Mouse (Mus musculus): ENCODE results near the gene Htr2b. TPM values are rescaled to one million over a fixed set of nuclear protein-coding genes. Genes with fewer than 3 reads are reported as not detected.

The Htr2b gene
- polyA plus RNA-seq, 1 experiment from 2014 or later, result not detected

GRCm38 (mm10) chr1:86058856-86059769, 52.7 kb downstream of the Htr2b start:
- Histone ChIP-seq H3K36me3 (ENCODE audit: control insufficient read depth, insufficient read depth, low read length) (no peaks in the 10 kb centered on the region), H3K27ac (ENCODE audit: low read depth, low read length) (no peak overlapping the region), H3K4me2 (ENCODE audit: low read depth) (peak overlapping the region; percentile 44), H3K27me3 (ENCODE audit: control insufficient read depth, insufficient read depth, low read length) (no peaks in the 10 kb centered on the region), H3K9me3 (ENCODE audit: control insufficient read depth, low read length) (no peaks in the 10 kb centered on the region), H3K9ac (ENCODE audit: low read length) (peak overlapping the region; percentile 52), H3K4me3 (ENCODE audit: low read depth, low read length) (0 out of 2 replicates have a peak overlapping the region, but pooled peaks have one; percentile 23), H3K4me1 (ENCODE audit: control insufficient read depth, insufficient read depth, low read length) (no peaks in the 10 kb centered on the region)
- peak; percentile 82 for ATAC-seq (ENCODE audit: insufficient read depth, low FRiP score, low TSS enrichment)
- peak; percentile 93 for DNase-seq (ENCODE audit: low spot score)
- WGBS, result 14% methylated on average over 21 of the region's 21 CpGs

- H3K27ac ChIP-seq (ENCODE audit: low read depth, low read length), result no peak overlapping the region
- H3K4me1 ChIP-seq (ENCODE audit: control insufficient read depth, insufficient read depth, low read length), result no peaks in the 10 kb centered on the region
- ATAC-seq (ENCODE audit: insufficient read depth, low FRiP score, low TSS enrichment), result no peak
- 93% methylated on average over 4 of the region's 4 CpGs for whole genome bisulfite sequencing
- no peak overlapping the region for H3K4me3 ChIP-seq (ENCODE audit: low read depth, low read length)
- DNase-seq (ENCODE audit: low spot score), result no peak
- no peak overlapping the region for H3K9ac ChIP-seq (ENCODE audit: low read length)
- no peaks in the 10 kb centered on the region for H3K36me3 ChIP-seq (ENCODE audit: control insufficient read depth, insufficient read depth, low read length)
- no peak overlapping the region for H3K4me2 ChIP-seq (ENCODE audit: low read depth)
- H3K9me3 ChIP-seq (ENCODE audit: control insufficient read depth, low read length), result no peaks in the 10 kb centered on the region
- no peaks in the 10 kb centered on the region for H3K27me3 ChIP-seq (ENCODE audit: control insufficient read depth, insufficient read depth, low read length)
These were observed 55.5 kb downstream of the Htr2b start for GRCm38 (mm10) chr1:86056284-86056683.

- Histone ChIP-seq H3K9me3 (ENCODE audit: control insufficient read depth, low read length) (no peaks in the 10 kb centered on the region), H3K27ac (ENCODE audit: low read depth, low read length) (no peak overlapping the region), H3K9ac (ENCODE audit: low read length) (no peak overlapping the region), H3K4me1 (ENCODE audit: control insufficient read depth, insufficient read depth, low read length) (no peaks in the 10 kb centered on the region), H3K36me3 (ENCODE audit: control insufficient read depth, insufficient read depth, low read length) (no peaks in the 10 kb centered on the region), H3K27me3 (ENCODE audit: control insufficient read depth, insufficient read depth, low read length) (no peaks in the 10 kb centered on the region), H3K4me3 (ENCODE audit: low read depth, low read length) (no peak overlapping the region), H3K4me2 (ENCODE audit: low read depth) (no peak overlapping the region)
- ATAC-seq (ENCODE audit: insufficient read depth, low FRiP score, low TSS enrichment) (no peak), DNase-seq (ENCODE audit: low spot score) (no peak)
- 38% methylated on average over 3 of the region's 3 CpGs for WGBS
These were observed 56.8 kb downstream of the Htr2b start for GRCm38 (mm10) chr1:86054943-86055342.

GRCm38 (mm10) chr1:86053198-86053921, 58.4 kb downstream of the Htr2b start:
- Histone ChIP-seq H3K27me3 (ENCODE audit: control insufficient read depth, insufficient read depth, low read length) (no peaks in the 10 kb centered on the region), H3K4me3 (ENCODE audit: low read depth, low read length) (no peak overlapping the region), H3K4me2 (ENCODE audit: low read depth) (no peak overlapping the region), H3K9ac (ENCODE audit: low read length) (no peak overlapping the region), H3K4me1 (ENCODE audit: control insufficient read depth, insufficient read depth, low read length) (no peaks in the 10 kb centered on the region), H3K27ac (ENCODE audit: low read depth, low read length) (no peak overlapping the region), H3K36me3 (ENCODE audit: control insufficient read depth, insufficient read depth, low read length) (no peaks in the 10 kb centered on the region), H3K9me3 (ENCODE audit: control insufficient read depth, low read length) (no peaks in the 10 kb centered on the region)
- whole genome bisulfite sequencing, result 90% methylated on average over 12 of the region's 12 CpGs
- no peak for ATAC-seq (ENCODE audit: insufficient read depth, low FRiP score, low TSS enrichment)
- DNase-seq (ENCODE audit: low spot score), result no peak

Other genes starting within 250 kb of the Htr2b start
- gene Itm2c, start 217.7 kb downstream of the Htr2b start, polyA plus RNA-seq (2014; fragmentation: Nextera tagmentation; extraction: Ambion mirVana), result 70.6 and 72.3 TPM in 2 replicates
- 0.28 TPM in 1 of 2 replicates, not detected in the other for gene 4933407L21Rik, start 183.5 kb downstream of the Htr2b start, polyA plus RNA-seq (2014; fragmentation: Nextera tagmentation; extraction: Ambion mirVana)
- gene Gpr55, start 151.0 kb downstream of the Htr2b start, polyA plus RNA-seq (2014; fragmentation: Nextera tagmentation; extraction: Ambion mirVana), result not detected in 2 replicates
- not detected in 2 replicates for gene Spata3, start 95.2 kb downstream of the Htr2b start, polyA plus RNA-seq (2014; fragmentation: Nextera tagmentation; extraction: Ambion mirVana)
- gene 2810459M11Rik, start 66.1 kb downstream of the Htr2b start, polyA plus RNA-seq (2014; fragmentation: Nextera tagmentation; extraction: Ambion mirVana), result 0.68 and 0.87 TPM in 2 replicates
- gene Psmd1, start 47.6 kb downstream of the Htr2b start, polyA plus RNA-seq (2014; fragmentation: Nextera tagmentation; extraction: Ambion mirVana), result 242 and 249 TPM in 2 replicates
- 0.53 TPM in 1 of 2 replicates, not detected in the other for gene Gm21972, start 21.7 kb upstream of the Htr2b start, polyA plus RNA-seq (2014; fragmentation: Nextera tagmentation; extraction: Ambion mirVana)
- gene Armc9, start 42.8 kb upstream of the Htr2b start, polyA plus RNA-seq (2014; fragmentation: Nextera tagmentation; extraction: Ambion mirVana), result 31.9 and 34.5 TPM in 2 replicates
- gene B3gnt7, start 190.9 kb upstream of the Htr2b start, polyA plus RNA-seq (2014; fragmentation: Nextera tagmentation; extraction: Ambion mirVana), result 3.4 and 4.7 TPM in 2 replicates
- 368 and 376 TPM in 2 replicates for gene Ncl, start 247.4 kb upstream of the Htr2b start, polyA plus RNA-seq (2014; fragmentation: Nextera tagmentation; extraction: Ambion mirVana)

Measured in neural tube, embryonic 11.5 days (tissue).